Mouse (Mus musculus): ENCODE measurements around the gene Brpf1.
"Not testable (repeated sequence)": the region's sequence is repeated elsewhere in the genome, so short reads cannot be mapped to it uniquely, and the experiment has no call there.

The Brpf1 gene

DNA sequence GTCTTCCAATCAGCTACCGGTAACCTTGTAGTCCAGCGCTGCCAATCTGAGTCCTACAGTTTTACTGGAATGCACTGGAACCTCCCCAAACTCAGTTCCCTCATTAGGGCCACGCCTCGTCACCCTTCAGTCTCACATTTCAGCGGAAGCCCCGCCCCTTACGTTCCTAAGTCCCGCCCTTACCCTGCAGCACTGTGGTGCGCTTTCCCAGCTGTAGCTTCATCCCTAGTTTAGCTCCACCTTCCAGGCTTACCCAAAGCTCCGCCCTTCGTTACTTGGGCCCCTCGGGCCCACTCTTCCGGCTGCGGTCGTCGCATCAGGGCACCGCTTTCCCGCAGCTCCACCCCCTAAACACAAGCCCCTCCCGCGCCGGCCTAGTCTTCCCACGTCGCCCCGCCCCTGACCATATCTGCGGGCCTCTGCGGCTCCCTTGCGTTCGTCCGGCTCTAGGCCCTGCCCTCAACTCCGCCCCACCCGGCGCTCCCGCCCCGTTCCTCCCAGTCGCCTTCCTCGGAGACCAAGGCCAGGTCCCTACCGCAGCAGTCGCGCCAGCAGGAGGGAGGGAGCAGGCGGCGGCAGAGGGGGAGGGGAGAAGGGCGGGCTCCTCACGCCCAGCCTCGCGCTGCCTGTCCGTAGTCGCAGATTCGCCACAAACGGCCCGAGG, 483 bp upstream of the Brpf1 start:
- peak; percentile 98 for DNase-seq (ENCODE audit: extremely low spot score, low spot score)

DNA sequence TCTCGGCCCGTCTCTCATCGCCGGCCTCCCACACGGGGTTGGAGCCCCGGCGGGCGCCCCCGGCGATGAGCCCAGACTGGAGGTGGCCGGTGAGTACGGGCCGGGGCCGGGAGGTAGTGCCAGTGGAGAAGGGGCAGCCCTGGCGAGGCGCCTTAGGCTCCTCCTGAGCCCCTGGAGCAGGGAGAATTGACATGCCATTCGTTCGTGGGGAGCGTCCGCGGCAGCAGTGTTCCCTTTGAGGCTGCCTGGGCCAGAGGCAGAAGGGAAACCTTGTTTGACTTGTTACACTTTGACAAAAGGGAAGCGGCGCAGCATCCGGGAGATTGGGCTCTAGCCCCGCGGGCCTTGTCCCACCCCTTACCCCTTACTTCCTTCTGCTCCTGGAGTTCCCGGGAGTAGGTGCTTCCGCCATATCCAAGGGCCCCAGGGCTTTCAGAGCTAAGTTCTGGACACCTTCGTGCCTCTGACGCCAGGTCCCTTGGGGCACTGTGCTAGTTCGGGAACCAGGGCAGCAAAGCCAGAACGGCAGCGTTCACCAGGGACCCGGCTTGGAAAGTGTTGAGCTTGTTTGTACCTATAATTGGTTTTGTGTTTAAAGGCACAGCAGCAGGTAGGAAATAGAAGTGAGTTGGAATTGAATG, 664 bp downstream of the Brpf1 start:
- DNase-seq (ENCODE audit: extremely low spot score, low spot score), result peak; percentile 49

DNA sequence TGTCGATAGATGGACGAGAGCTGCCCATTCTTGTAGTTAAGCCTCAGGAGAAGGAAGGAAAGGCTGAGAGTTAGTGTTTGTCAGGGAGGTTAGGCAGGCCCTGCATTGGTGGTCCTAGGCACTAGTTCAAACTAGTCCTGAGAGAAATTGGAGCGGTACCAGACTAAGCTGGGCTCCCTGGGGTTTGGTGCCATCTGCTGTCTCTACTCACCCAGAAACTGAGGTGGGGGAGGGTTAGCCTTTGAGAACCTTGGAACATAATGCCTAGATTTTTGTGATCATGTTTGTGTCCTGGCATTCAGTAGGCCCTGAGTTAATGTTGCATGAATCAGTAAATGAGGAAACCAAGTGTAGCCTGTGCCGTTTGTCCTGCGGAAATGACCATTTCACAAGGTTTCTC, 1.2 kb downstream of the Brpf1 start:
- no peak for DNase-seq (ENCODE audit: extremely low spot score, low spot score)

DNA sequence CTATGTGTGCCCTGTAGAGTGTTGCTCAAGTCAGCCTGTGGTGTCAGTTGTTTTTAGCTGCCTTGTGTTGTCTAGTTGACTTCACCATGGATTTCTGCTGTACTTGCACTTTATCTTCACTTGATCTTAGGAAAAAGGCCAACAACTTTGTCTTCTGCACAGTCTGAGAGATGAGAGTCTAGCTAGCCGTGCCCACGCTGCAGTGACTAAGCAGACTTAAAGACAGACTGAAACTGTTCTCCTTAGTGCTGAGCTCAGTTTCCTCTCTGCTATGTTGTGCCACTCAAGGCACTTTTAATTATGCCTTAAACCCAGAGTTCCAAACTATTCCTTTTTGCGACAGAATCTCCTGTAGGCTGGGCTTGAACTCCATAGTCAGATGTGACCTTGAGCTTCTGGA, 9.0 kb downstream of the Brpf1 start:
- no peak for DNase-seq (ENCODE audit: extremely low spot score, low spot score)

DNA sequence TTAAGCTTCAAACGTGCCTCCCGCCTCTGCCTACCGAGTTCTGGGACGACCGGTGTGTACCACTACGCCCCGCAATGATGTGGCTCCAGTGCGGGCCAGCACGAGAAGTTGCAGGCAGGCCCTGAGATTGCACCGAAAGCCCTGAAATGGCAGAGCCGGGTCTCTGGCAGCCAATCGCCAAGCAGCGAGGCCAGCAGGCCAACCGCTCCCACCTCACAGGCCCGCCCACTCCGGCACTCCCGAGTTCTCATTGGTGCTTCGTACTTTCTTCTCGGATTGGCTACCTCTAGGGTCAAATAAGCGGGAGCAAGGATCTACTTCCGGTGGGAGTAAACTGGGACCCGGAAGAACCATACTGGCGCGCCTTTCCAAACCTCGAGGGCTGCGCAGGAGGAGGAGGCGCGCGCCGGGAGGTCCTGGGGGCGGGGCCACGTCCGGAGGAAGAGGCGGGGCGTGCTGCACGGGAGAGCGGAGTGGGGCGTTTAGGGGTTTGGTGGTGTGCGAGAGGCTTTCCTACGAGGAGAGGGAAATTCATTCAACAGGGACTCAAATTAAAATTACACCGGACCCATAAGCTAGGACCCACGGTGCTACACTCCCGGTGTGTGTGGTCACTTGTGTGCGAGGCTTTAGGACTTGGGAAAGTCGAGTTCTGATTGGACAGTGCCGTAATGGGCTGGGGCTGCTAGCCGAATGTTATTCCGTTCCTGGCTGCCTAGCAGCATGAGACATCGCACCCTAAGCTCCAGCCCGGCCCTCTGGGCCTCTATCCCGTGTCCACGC, 19.8 kb downstream of the Brpf1 start, which contains the start of gene Ogg1:
Ogg1 (plus strand) TSS at position 440 of the 783 bp plus-strand sequence.
- DNase-seq (ENCODE audit: extremely low spot score, low spot score), result peak; percentile 97

- no peak for DNase-seq (ENCODE audit: extremely low spot score, low spot score)
Measured at GRCm38 (mm10) chr6:113329396-113329795, 22.5 kb downstream of the Brpf1 start.

DNA sequence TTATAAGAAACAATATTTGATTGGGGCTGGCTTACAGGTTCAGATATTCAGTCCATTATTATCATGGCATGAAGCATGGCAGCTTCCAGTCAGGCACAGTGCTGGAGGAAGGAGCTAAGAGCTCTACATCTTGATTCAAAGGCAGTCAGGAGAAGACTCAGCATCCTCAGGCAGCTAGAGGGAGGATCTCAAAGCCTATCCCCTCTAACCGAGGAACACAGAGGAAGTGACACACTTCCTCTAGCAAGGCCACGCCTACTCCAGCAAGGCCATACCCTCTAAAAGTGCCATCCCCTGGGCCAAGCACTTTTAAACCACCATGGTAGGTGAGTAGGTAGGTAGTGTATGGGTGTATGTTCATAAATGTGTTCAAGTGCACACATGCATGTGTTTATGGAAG, 23.6 kb downstream of the Brpf1 start:
- no peak for DNase-seq (ENCODE audit: extremely low spot score, low spot score)

DNA sequence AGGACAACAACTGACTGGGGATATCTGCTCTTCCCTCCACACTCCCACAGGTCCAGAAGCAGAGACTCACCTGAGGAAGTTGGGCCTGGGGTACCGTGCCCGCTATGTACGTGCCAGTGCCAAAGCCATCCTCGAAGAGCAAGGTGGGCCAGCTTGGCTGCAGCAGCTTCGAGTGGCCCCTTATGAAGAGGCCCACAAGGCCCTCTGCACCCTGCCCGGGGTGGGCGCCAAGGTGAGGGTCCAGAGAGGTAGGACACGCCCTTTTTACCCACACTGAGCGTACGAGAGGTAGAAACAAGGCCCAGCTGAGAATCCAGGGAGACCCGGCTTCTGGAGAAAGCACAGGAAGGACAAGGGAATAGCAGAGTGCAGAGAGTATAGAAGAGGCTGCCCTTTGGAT, 24.8 kb downstream of the Brpf1 start:
- DNase-seq (ENCODE audit: extremely low spot score, low spot score), result no peak

DNA sequence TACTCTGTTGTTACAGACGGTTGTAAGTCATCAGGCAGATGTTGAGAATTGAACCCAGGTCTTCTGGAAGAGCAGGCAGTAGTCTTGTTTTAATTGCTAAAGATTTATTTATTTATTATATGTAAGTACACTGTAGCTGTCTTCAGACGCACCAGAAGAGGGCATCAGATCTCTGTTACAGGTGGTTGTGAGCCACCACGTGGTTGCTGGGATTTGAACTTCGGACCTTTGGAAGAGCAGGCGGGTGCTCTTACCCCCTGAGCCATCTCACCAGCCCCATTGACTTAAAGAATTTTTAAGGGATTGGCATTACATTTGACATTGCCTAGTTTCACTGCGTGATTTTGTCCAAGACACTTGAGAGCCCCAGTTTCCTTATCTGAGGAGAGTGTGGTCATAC, 25.8 kb downstream of the Brpf1 start:
- not testable (repeated sequence) for DNase-seq (ENCODE audit: extremely low spot score, low spot score)

- no peak for DNase-seq (ENCODE audit: extremely low spot score, low spot score)
Measured at GRCm38 (mm10) chr6:113333137-113333950, 26.4 kb downstream of the Brpf1 start.

DNA sequence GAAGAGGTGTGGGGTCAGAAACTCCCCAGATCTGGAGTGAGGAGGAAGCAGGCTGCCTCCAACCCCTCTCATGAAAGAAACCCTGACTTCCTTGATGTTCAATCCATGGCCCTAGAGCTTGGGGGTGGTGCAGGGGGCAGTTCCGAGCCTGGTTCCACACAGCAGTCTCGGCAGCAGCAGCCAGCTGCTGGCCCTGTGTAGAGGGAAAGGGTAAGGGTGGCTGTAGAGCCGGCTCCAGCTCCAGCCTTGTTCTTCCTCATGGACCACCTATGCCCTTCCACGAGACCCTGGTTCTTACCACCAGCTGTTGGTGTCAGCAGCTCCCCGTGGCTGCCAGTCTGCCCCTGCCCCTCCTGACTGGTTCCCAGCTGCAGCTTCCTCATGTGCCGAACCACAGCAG, 27.3 kb downstream of the Brpf1 start:
- DNase-seq (ENCODE audit: extremely low spot score, low spot score), result no peak

GRCm38 (mm10) chr6:113336852-113337620, 30.1 kb downstream of the Brpf1 start:
- DNase-seq (ENCODE audit: extremely low spot score, low spot score), result no peak

GRCm38 (mm10) chr6:113341574-113341973, 34.6 kb downstream of the Brpf1 start:
- DNase-seq (ENCODE audit: extremely low spot score, low spot score), result no peak

GRCm38 (mm10) chr6:113342297-113342696, 35.4 kb downstream of the Brpf1 start:
- DNase-seq (ENCODE audit: extremely low spot score, low spot score), result no peak

DNA sequence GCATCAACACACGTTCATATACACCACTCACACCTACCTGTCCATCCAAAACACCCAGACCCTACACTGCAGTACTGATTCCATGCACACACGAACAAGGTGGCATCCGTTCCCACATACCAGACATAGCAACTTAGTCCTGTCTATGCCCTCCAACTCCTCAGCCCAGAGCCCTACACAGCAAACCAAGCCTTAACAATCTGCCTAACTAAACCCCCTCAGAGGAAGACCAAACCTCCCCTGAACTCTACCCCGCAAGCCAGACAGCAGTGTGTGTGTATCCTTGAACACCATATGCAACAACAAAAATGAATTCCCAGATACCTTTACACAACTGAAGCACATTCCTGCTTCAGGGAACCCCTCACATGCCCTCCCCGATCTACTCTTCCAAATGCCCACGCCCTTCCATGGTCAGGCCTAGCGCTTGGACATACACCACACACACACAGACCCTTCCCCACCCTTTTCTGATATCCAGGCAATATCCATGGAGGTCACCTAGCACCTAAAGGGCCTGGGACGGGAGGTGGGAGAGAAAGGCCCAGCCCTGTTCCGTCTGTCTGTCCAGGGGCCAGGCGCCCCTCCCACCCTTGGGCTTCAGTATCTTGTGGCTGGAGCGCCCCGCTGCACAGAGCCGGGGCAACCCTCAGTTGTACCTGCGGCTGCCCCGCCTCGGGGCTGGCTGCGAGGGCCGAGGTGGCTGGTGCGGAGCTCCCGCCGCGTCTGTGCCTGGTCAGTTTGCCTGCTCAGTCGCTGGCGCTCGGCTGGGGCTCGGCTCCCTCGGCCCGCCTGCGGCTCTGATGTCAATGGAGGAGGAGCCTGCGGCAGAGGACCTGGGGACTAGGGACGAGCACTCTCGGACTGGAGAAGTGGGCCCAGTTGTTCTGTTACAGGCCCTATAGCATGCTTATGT, 36.5 kb downstream of the Brpf1 start, which contains the start of gene Camk1:
Camk1 (minus strand) TSS at position 808 of the 916 bp plus-strand sequence.
- peak; percentile 75 for DNase-seq (ENCODE audit: extremely low spot score, low spot score)

DNA sequence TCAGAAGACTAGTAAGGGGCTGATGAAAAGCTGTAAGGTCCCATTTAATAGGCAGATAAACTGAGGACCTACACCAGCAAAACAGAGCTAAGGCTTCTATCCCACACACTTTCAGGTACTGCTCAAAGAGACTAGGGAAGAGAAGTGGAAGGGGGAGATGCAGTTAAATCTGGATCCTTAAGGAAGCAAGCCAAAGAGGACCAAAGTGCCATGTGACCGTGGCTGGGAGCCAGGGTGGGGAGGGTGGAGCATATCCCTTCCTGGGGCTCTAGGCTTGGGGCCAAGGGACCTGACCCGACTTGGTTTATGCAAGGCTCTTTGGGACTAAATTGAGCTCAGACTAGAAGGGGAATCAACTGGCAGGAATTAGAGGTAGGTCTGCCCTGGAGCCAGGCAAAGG, 37.4 kb downstream of the Brpf1 start:
- no peak for DNase-seq (ENCODE audit: extremely low spot score, low spot score)

GRCm38 (mm10) chr6:113346897-113347296, 40.0 kb downstream of the Brpf1 start:
- DNase-seq (ENCODE audit: extremely low spot score, low spot score), result no peak

DNA sequence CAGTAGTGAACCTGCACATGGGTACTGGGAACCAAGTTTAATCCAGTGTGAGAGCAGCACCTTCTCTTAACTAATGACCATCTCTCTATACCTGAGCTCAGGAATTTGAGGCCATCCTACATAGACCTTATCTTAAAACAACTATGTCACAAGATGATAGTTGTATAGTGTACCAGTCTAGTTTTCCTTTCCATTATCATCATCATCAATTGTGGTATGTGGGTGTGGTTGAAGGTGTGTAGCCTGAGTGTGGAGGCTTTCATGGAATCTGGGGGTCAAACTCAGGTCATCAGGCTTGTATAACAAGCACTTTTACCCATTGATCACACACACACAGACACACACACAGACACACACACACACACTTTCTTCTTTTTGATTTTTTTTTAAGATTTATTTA, 43.6 kb downstream of the Brpf1 start:
- no peak for DNase-seq (ENCODE audit: extremely low spot score, low spot score)

DNA sequence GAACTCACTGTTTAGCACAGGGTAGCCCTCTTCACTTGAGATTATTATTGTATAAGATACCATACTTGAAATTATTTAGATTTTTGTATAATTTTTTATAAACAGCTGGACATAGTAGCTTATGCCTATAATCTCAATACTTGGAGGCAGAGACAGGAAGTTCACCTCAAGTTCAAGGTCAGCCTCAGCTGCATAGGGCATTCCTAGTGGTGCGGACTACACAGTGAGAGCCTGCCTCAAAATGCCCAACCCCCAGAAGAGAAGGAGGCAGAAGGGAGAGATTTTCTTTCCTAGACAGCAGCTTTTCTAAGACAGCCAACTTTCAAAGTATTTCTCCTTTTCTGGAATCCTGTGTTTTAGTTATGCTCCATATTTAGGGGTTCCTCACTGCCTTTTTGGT, 44.2 kb downstream of the Brpf1 start:
- DNase-seq (ENCODE audit: extremely low spot score, low spot score), result no peak

DNA sequence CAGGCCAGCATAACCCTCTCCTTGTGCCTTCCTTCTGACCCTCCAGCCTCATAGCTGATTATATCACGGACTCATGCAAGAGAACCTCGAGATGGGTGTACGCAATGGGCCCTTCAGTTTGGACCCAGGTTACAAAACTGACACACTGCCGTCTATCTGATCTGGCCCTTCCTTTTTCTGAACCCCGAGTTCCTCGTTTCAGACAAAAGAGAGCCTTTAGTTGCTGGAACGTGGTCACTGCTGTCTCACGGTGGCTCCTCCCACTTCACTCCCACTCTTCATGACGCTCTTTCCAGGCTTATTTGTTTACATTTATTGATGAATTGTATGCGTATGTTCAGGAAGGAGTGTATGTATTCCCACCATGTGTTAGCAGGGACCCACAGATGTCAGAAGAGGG, 44.7 kb downstream of the Brpf1 start:
- DNase-seq (ENCODE audit: extremely low spot score, low spot score), result no peak

Measured in neural tube, embryonic 10.5 days (tissue).